Mouse (Mus musculus): ENCODE measurements around the gene Gm4553. TPM values are rescaled to one million over a fixed set of nuclear protein-coding genes. Genes with fewer than 3 reads are reported as not detected.
"Not testable (repeated sequence)": the region's sequence is repeated elsewhere in the genome, so short reads cannot be mapped to it uniquely, and the experiment has no call there.

Gm4553 gene
- polyA plus RNA-seq (2015; fragmentation: Nextera tagmentation; extraction: Ambion mirVana): not detected in 2 replicates

- not testable (repeated sequence) for H3K36me3 ChIP-seq (ENCODE audit: control insufficient read depth, insufficient read depth, low read length); H3K4me3 ChIP-seq (ENCODE audit: low read depth, low read length); H3K4me2 ChIP-seq (replicated peaks; ENCODE audit: low read depth); ATAC-seq (ENCODE audit: low FRiP score, low TSS enrichment); H3K9me3 ChIP-seq (ENCODE audit: control insufficient read depth, low read length); H3K4me1 ChIP-seq (replicated peaks; ENCODE audit: control insufficient read depth, insufficient read depth); H3K9ac ChIP-seq (ENCODE audit: low read length); H3K27ac ChIP-seq (replicated peaks); H3K27me3 ChIP-seq (ENCODE audit: control insufficient read depth, insufficient read depth, low read length); DNase-seq (ENCODE audit: low spot score)
Observed at GRCm38 (mm10) chr7:142165639-142166038, at the start of gene Gm4553. Gene Gm4553 (minus strand): TSS chr7:142165739.

GRCm38 (mm10) chr7:142212136-142212535, 46.6 kb upstream of the Gm4553 start:
- DNase-seq (ENCODE audit: low spot score); ATAC-seq (ENCODE audit: low FRiP score, low TSS enrichment); H3K9ac ChIP-seq (ENCODE audit: low read length); H3K9me3 ChIP-seq (ENCODE audit: control insufficient read depth, low read length); H3K27me3 ChIP-seq (ENCODE audit: control insufficient read depth, insufficient read depth, low read length); H3K4me2 ChIP-seq (replicated peaks; ENCODE audit: low read depth); H3K4me1 ChIP-seq (replicated peaks; ENCODE audit: control insufficient read depth, insufficient read depth); H3K36me3 ChIP-seq (ENCODE audit: control insufficient read depth, insufficient read depth, low read length); H3K4me3 ChIP-seq (ENCODE audit: low read depth, low read length); H3K27ac ChIP-seq (replicated peaks): not testable (repeated sequence)
- WGBS: 43% methylated on average over 1 of the region's 1 CpGs

- no peaks in the 10 kb centered on the region for H3K36me3 ChIP-seq (ENCODE audit: control insufficient read depth, insufficient read depth, low read length)
- WGBS: 68% methylated on average over 1 of the region's 1 CpGs
- no peaks in the 10 kb centered on the region for H3K27me3 ChIP-seq (ENCODE audit: control insufficient read depth, insufficient read depth, low read length)
- no peak within 1 kb of the TSS for H3K4me2 ChIP-seq (replicated peaks; ENCODE audit: low read depth)
- H3K4me1 ChIP-seq (replicated peaks; ENCODE audit: control insufficient read depth, insufficient read depth): no peaks in the 10 kb centered on the region
- ATAC-seq (ENCODE audit: low FRiP score, low TSS enrichment) (no peak), DNase-seq (ENCODE audit: low spot score) (no peak)
- H3K27ac ChIP-seq (replicated peaks): no peak within 1 kb of the TSS
- no peaks in the 10 kb centered on the region for H3K9me3 ChIP-seq (ENCODE audit: control insufficient read depth, low read length)
- no peak within 1 kb of the TSS for H3K9ac ChIP-seq (ENCODE audit: low read length)
- no peak within 1 kb of the TSS for H3K4me3 ChIP-seq (ENCODE audit: low read depth, low read length)
- no peak for TF ChIP-seq CTCF (IDR thresholded peaks at IDR 0.05; ENCODE audit: low read depth)
- no peak for TF ChIP-seq EP300 (optimal IDR thresholded peaks at IDR 0.05)
Observed at GRCm38 (mm10) chr7:142211559-142211958, 46.0 kb upstream of the Gm4553 start, which contains the start of gene Gm7579. Gene Gm7579 (plus strand): TSS chr7:142211859.

GRCm38 (mm10) chr7:142206891-142207290, 41.4 kb upstream of the Gm4553 start:
- H3K27me3 ChIP-seq (ENCODE audit: control insufficient read depth, insufficient read depth, low read length); H3K27ac ChIP-seq (replicated peaks); DNase-seq (ENCODE audit: low spot score); H3K4me3 ChIP-seq (ENCODE audit: low read depth, low read length); H3K4me2 ChIP-seq (replicated peaks; ENCODE audit: low read depth); H3K4me1 ChIP-seq (replicated peaks; ENCODE audit: control insufficient read depth, insufficient read depth); H3K9ac ChIP-seq (ENCODE audit: low read length); H3K9me3 ChIP-seq (ENCODE audit: control insufficient read depth, low read length); ATAC-seq (ENCODE audit: low FRiP score, low TSS enrichment); H3K36me3 ChIP-seq (ENCODE audit: control insufficient read depth, insufficient read depth, low read length): not testable (repeated sequence)
- 78% methylated on average over 5 of the region's 5 CpGs for WGBS

- Histone ChIP-seq H3K9me3 (ENCODE audit: control insufficient read depth, low read length) (no peaks in the 10 kb centered on the region), H3K27ac (replicated peaks) (no peak overlapping the region), H3K4me1 (replicated peaks; ENCODE audit: control insufficient read depth, insufficient read depth) (no peaks in the 10 kb centered on the region), H3K4me3 (ENCODE audit: low read depth, low read length) (no peak overlapping the region), H3K9ac (ENCODE audit: low read length) (no peak overlapping the region), H3K27me3 (ENCODE audit: control insufficient read depth, insufficient read depth, low read length) (no peaks in the 10 kb centered on the region), H3K36me3 (ENCODE audit: control insufficient read depth, insufficient read depth, low read length) (no peaks in the 10 kb centered on the region), H3K4me2 (replicated peaks; ENCODE audit: low read depth) (no peak overlapping the region)
- TF ChIP-seq CTCF (IDR thresholded peaks at IDR 0.05; ENCODE audit: low read depth): no peak
- TF ChIP-seq EP300 (optimal IDR thresholded peaks at IDR 0.05): no peak
- DNase-seq (ENCODE audit: low spot score) (no peak), ATAC-seq (ENCODE audit: low FRiP score, low TSS enrichment) (peak; percentile 74)
Observed at GRCm38 (mm10) chr7:142205488-142205887, 39.9 kb upstream of the Gm4553 start.

GRCm38 (mm10) chr7:142201064-142201463, 35.5 kb upstream of the Gm4553 start, which contains the start of gene Krtap5-3:
Gene Krtap5-3 (plus strand): TSS chr7:142201364.
- H3K9me3 ChIP-seq (ENCODE audit: control insufficient read depth, low read length): no peaks in the 10 kb centered on the region
- WGBS: 50% methylated on average over 1 of the region's 1 CpGs
- no peak within 1 kb of the TSS for H3K4me3 ChIP-seq (ENCODE audit: low read depth, low read length)
- H3K36me3 ChIP-seq (ENCODE audit: control insufficient read depth, insufficient read depth, low read length): no peaks in the 10 kb centered on the region
- ATAC-seq (ENCODE audit: low FRiP score, low TSS enrichment) (0 out of 2 replicates have a peak, but pooled peaks have one; percentile 35), DNase-seq (ENCODE audit: low spot score) (no peak)
- no peak within 1 kb of the TSS for H3K9ac ChIP-seq (ENCODE audit: low read length)
- H3K4me1 ChIP-seq (replicated peaks; ENCODE audit: control insufficient read depth, insufficient read depth): no peaks in the 10 kb centered on the region
- no peak within 1 kb of the TSS for H3K4me2 ChIP-seq (replicated peaks; ENCODE audit: low read depth)
- TF ChIP-seq CTCF (IDR thresholded peaks at IDR 0.05; ENCODE audit: low read depth): no peak
- TF ChIP-seq EP300 (optimal IDR thresholded peaks at IDR 0.05): no peak
- no peaks in the 10 kb centered on the region for H3K27me3 ChIP-seq (ENCODE audit: control insufficient read depth, insufficient read depth, low read length)
- no peak within 1 kb of the TSS for H3K27ac ChIP-seq (replicated peaks)
